Mouse (Mus musculus) bone marrow macrophage, adult 2 months (primary cell): ENCODE data around the gene Cnn3. TPM values are rescaled to one million over a fixed set of nuclear protein-coding genes. Genes with fewer than 3 reads are reported as not detected.

Experiments
- H3K27ac ChIP-seq: 2 replicates; pipeline ENCODE4 v1.5.1; 2012; ENCODE audit warnings: low read depth, low read length; ENCODE audit not compliant: insufficient read depth
- H3K4me1 ChIP-seq: 2 replicates; pipeline ENCODE4 v1.6.1; 2012; ENCODE audit warnings: low read length; ENCODE audit not compliant: control insufficient read depth, insufficient read depth
- H3K4me3 ChIP-seq: 2 replicates; pipeline ENCODE4 v1.5.1; 2012; ENCODE audit warnings: mild to moderate bottlenecking, low read length, moderate library complexity; ENCODE audit not compliant: insufficient read depth
- CTCF ChIP-seq: IDR thresholded peaks from 2 replicates; pipeline ENCODE4 v1.5.1; 2012; ENCODE audit warnings: low read depth, mild to moderate bottlenecking, low read length, moderate library complexity
- POLR2A ChIP-seq: IDR thresholded peaks from 2 replicates; pipeline ENCODE4 v1.6.1; 2012; ENCODE audit warnings: mild to moderate bottlenecking, low read depth, low read length, borderline replicate concordance
- polyA plus RNA-seq: library from polyadenylated mRNA; stranded (reverse); fragments of >200 nt; gene quantifications from 2 replicates; pipeline ENCODE4 v1.2.4, GENCODE M21; 2012; ENCODE audit not compliant: missing spikeins, insufficient read depth, insufficient read length

The Cnn3 gene
- polyA plus RNA-seq, 1 experiment = 1.3 TPM

DNA sequence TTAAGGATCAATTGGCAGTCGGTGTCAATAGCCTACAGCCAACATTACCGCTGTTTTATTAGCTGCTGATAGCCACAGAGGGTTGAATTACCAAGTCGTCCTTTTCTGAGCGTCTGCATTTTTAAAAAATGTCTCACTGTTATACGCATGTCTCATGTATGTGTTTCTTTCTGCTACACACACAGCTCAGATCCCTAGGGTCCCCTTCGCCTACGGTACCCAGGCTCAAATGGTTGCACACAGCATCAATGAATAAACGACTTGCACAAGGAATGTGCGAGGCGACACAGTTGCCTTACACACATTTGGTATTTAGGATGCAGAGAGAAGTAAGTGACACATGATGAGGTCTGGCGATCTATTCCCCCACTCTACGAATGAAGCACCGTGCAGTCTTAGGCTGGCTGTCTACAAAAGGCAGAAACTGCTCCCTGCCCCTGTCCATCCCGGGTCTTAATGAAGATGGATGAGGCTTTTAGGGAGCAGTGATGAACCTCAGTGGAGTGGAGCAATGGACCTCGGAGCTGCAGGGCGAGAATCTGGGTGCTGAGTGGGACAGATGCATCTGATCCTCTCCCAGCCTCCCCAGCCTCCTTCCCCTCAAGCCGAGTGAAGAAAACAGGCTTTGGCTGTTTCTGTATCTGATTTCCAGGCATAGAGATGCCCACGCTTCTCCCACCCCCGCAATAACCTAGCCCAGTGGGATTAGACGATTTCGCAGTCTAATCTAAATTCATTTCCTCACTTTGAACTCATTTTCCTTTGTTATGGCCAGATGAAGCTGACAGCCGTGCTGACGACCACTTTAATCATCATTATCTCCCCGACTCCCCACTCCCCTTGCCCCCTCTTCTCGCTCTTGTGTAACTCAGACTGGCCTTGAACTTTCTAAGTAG, 57.2 kb downstream of the Cnn3 start:
- Histone ChIP-seq H3K4me3 (no peak overlapping the region), H3K27ac (no peak overlapping the region), H3K4me1 (no peaks in the 10 kb centered on the region)
- TF ChIP-seq POLR2A = no peak
- TF ChIP-seq CTCF = no peak

- no peak for TF ChIP-seq CTCF
Measured at GRCm38 (mm10) chr3:121485201-121485600, 58.9 kb downstream of the Cnn3 start.

DNA sequence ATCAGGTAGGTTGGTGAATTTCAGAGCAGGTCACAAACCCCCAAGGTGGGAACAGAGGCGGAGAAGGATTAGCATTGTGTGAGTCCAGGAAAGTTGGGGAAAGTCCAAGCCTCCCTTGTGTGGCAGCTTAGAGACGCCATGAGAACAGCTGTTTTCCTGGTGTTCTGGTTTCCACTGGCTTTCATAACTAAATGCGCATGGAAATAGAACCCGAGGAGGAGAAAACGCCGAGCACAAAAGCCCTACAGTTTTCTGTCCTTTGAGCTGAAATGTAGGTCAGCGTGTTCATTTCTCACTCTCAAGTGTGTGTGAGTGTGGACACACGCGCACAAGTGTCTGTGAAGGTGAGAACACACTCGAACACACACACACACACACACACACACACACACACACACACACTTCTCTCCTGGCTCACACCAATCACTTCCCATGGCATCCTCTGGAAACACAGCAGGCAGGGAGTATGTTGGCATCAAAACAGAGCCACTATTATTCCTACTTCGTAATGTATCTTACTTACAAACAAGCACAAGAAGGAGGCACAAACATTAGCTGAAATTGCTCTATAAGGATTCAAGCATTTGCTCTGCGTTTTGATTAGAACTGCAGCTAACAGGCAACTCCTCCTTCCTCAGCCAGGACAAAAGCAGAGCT, 63.3 kb downstream of the Cnn3 start:
- TF ChIP-seq POLR2A = no peak
- TF ChIP-seq CTCF = no peak
- Histone ChIP-seq H3K27ac (no peak overlapping the region), H3K4me1 (peaks cover 8% of the 10 kb centered on the region), H3K4me3 (no peak overlapping the region)

More at GRCm38 (mm10) chr3:121485201-121485600, 58.9 kb downstream of the Cnn3 start:
- Histone ChIP-seq H3K4me3 (no peak overlapping the region), H3K27ac (no peak overlapping the region), H3K4me1 (peaks cover 3% of the 10 kb centered on the region; the same call in 1 of the 2 replicates)

DNA sequence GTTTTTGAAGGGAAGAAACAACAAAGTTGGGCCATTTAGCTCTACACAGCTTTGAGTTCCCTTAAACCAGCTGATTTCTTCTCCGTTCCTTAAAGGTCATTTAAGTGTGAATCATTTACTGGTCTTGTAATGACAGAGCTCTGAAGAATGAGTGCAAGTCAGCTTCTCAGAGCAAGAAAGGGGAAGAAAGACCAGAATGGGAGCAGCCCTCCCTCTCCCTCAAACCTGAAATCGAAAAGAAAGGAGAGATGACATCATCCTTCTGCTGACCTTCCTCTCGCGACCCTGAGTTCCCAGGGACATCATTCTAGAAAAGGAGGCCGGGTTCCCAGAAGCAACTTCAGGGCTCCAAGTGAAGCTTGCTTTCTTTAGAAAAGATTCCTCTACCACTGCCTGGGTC, 64.6 kb downstream of the Cnn3 start:
- H3K4me1 ChIP-seq = peaks cover 8% of the 10 kb centered on the region
- H3K27ac ChIP-seq = no peak overlapping the region
- H3K4me3 ChIP-seq = no peak overlapping the region
- TF ChIP-seq CTCF (no peak), POLR2A (no peak)

- TF ChIP-seq CTCF (no peak), POLR2A (no peak)
- Histone ChIP-seq H3K27ac (no peak overlapping the region), H3K4me1 (peaks cover 8% of the 10 kb centered on the region), H3K4me3 (no peak overlapping the region)
Measured at GRCm38 (mm10) chr3:121492026-121492425, 65.7 kb downstream of the Cnn3 start.

DNA sequence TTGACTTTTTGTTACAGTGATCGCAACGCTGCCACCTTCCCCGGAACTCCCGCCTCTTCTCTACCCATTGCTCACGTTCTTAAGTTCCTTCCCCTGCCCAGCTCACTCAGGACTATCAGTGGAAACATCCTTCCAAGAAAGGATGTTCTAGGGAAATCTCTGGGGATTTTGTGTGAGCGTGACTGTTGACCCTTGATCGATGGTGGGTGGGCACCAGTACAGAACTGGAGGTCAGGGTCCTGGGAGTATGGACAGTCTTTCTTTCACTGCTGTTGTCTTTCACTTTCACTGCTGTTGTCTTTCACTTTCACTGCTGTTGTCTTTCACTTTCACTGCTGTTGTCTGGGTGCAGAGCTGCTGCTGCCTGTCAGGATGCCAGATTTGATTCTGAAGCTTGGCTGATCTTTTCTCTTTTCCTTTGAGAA, 67.7 kb downstream of the Cnn3 start:
- peaks cover 8% of the 10 kb centered on the region for H3K4me1 ChIP-seq
- TF ChIP-seq CTCF = no peak
- TF ChIP-seq POLR2A = no peak
- no peak overlapping the region for H3K27ac ChIP-seq
- no peak overlapping the region for H3K4me3 ChIP-seq

DNA sequence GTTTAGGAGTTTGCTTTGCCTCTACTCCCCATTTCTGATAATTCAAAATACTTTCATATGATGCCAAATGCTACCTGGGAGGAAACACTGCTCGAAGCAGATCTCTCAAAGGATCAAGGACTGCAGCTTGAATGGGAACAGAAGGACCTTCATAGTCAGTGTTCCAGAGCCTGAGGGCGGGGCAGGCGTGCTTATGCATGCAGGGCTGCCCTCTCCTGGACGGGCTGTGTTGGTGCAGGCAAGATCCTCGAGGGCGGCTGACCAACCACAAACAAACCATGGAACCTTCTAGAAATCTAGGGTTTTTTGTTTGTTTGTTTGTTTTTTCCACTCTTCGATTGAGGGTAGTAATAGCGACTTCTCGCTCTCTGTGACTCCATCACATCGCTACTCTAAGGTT, 73.9 kb downstream of the Cnn3 start:
- Histone ChIP-seq H3K4me3 (no peak overlapping the region), H3K27ac (no peak overlapping the region), H3K4me1 (no peaks in the 10 kb centered on the region)
- TF ChIP-seq POLR2A (no peak), CTCF (peak; percentile 69)

- Histone ChIP-seq H3K27ac (no peak overlapping the region), H3K4me1 (no peaks in the 10 kb centered on the region), H3K4me3 (no peak overlapping the region)
- no peak for TF ChIP-seq POLR2A
- TF ChIP-seq CTCF = no peak
Measured at GRCm38 (mm10) chr3:121500734-121501133, 74.4 kb downstream of the Cnn3 start.

DNA sequence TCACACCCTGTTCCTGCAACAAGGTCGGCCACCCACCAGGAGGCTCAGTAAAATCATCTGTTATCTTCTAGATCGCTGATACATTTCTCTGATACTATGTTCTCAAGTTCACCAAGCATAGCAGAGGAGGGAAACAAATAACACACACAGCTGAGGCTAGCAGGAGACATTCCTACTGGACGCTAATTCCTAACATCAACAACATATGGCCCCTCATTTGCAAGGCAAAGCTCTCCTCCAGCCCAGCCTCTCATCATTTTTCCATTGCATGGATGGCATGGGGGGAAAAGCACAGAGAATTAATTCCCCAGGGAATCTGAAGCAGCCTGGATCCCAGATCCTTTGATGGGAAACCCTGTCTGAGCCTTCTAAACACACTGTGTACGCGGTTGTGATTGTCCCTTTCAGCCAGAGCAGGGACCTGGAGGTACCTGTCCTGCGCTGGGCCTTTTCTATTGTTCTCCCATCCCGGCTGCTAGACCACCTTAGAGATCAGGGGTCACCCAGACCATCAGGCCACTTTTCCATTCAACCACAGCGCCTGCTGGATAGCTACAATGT, 78.7 kb downstream of the Cnn3 start:
- Histone ChIP-seq H3K4me1 (peaks cover 17% of the 10 kb centered on the region), H3K27ac (no peak overlapping the region)
- TF ChIP-seq CTCF = no peak
- no peak for TF ChIP-seq POLR2A

DNA sequence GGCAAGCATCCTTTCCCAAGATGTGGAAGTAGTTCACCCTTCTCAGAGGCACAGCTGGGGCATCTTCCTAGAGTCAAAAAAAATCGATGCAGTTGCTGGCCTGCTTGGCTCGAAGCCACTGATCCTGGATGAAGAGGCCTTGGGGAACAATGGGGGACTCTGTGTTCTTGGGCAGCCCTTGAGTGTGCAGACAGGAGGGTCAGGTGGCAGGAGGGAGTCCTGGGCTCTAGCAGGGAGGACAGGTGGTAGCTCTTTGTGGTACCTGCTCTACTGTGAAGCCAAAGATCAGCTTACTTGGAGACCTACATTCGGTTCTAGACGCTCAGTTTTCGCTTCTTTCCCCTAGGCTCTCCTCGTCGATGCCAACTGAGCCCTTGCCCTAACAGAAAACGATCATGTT, 79.9 kb downstream of the Cnn3 start:
- Histone ChIP-seq H3K4me1 (peaks cover 18% of the 10 kb centered on the region), H3K27ac (no peak overlapping the region), H3K4me3 (no peak overlapping the region)
- TF ChIP-seq POLR2A = no peak
- TF ChIP-seq CTCF = no peak

More for the DNA sequence above, 78.7 kb downstream of the Cnn3 start:
- no peak overlapping the region for H3K4me3 ChIP-seq
